Comparison of ENCODE assay signal across 11 mouse cellular contexts in the genomic region with DNA sequence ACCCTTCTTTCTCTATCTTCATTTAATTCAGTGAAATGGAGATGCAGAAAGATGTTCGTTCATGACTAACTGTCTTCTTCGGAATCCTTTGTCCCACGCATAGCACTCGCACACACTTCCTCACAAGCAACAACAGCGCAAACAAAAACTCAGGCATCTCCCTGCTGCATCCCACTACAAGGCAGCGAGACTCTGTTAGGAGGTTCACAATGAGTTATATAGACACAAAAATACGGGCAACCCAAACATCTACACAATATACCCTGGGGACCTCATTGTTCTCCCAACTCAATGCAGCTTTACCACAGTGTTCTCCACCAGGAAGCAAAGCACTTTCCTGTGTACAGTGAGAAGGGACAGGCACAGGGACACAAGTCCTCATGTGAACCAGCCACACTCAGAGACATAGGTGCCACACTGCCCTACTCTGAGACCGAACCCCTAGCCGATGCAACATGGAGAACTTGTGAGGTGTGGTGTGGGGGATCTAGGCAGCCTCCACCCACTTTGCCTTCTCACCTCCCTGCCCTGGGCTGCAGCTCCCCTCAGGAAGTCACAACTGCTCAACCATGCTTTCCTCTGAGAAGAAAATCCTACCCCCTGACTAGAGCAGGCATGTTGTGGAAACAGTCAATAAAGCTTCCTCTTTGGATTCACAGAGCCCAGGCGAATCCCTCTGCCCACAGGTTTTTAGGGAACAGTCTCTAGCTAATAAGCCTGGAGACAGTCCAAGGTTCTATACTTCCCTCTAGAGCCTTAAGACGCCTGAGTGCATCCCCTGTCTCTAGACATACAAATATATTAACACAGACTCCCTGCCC. TPM values are rescaled to one million over a fixed set of nuclear protein-coding genes. Genes with fewer than 3 reads are reported as not detected.
DNase-seq lines count a peak whose midpoint lies in the region; ATAC-seq and TF ChIP-seq lines count a peak whose summit lies in the region.
"Had no signal": no experiment of that assay in that cellular context is flagged by ENCODE, and none has a peak within 500 bp of the region (broad histone marks: within the 10 kb centered on the region; RNA-seq: fewer than 3 reads in every experiment).

No protein-coding gene starts in this region.

- H3K4me2 ChIP-seq in embryonic facial prominence, embryonic 13.5 days = no peak overlapping the region
- peak overlapping the region; percentile 64 for H3K4me2 ChIP-seq in hindbrain, embryonic 15.5 days
- H3K4me2 ChIP-seq in neural tube, embryonic 12.5 days (replicated peaks) = peak overlapping the region; percentile 57

- 10% methylated on average over 11 of the region's 11 CpGs for WGBS in embryonic facial prominence, embryonic 13.5 days
- WGBS in hindbrain, embryonic 15.5 days = 8% methylated on average over 11 of the region's 11 CpGs
- WGBS in neural tube, embryonic 12.5 days = 8% methylated on average over 11 of the region's 11 CpGs
- 13% methylated on average over 11 of the region's 11 CpGs for WGBS in lung, adult 2 months

- H3K9me3 ChIP-seq in embryonic facial prominence, embryonic 13.5 days = no peaks in the 10 kb centered on the region
- no peaks in the 10 kb centered on the region for H3K9me3 ChIP-seq in hindbrain, embryonic 15.5 days
- no peaks in the 10 kb centered on the region for H3K9me3 ChIP-seq in neural tube, embryonic 12.5 days

- no peak for TF ChIP-seq CTCF in layer of hippocampus, adult 2 months (conservative IDR thresholded peaks at IDR 0.05)
- no peak for TF ChIP-seq CTCF in lung, adult 2 months (IDR thresholded peaks at IDR 0.05; ENCODE audit: insufficient read depth, low read length)

- peak overlapping the region; percentile 95 for H3K27ac ChIP-seq in layer of hippocampus, adult 2 months
- no peak overlapping the region for H3K27ac ChIP-seq in embryonic facial prominence, embryonic 13.5 days
- H3K27ac ChIP-seq in hindbrain, embryonic 15.5 days (replicated peaks) = peak overlapping the region; percentile 70
- no peak overlapping the region for H3K27ac ChIP-seq in neural tube, embryonic 12.5 days

- peak overlapping the region; percentile 65 for H3K4me3 ChIP-seq in layer of hippocampus, adult 2 months
- H3K4me3 ChIP-seq in embryonic facial prominence, embryonic 13.5 days = peak overlapping the region; percentile 25; the same call in 1 of the 2 replicates
- H3K4me3 ChIP-seq in hindbrain, embryonic 15.5 days = peak overlapping the region; percentile 35
- peak overlapping the region; percentile 24 for H3K4me3 ChIP-seq in neural tube, embryonic 12.5 days
- H3K4me3 ChIP-seq in lung, adult 2 months (replicated peaks; ENCODE audit: extremely low read depth, low read depth, low read length) = no peak overlapping the region

- peaks cover 74% of the 10 kb centered on the region for H3K4me1 ChIP-seq in embryonic facial prominence, embryonic 13.5 days
- peaks cover 80% of the 10 kb centered on the region for H3K4me1 ChIP-seq in hindbrain, embryonic 15.5 days (replicated peaks)
- H3K4me1 ChIP-seq in neural tube, embryonic 12.5 days = peaks cover 47% of the 10 kb centered on the region
- H3K4me1 ChIP-seq in lung, adult 2 months (ENCODE audit: control insufficient read depth, insufficient read depth, low read length) = peaks cover 5% of the 10 kb centered on the region; the same call in 1 of the 2 replicates

- H3K27me3 ChIP-seq in embryonic facial prominence, embryonic 13.5 days = peaks cover 92% of the 10 kb centered on the region
- H3K27me3 ChIP-seq in hindbrain, embryonic 15.5 days = peaks cover 84% of the 10 kb centered on the region
- H3K27me3 ChIP-seq in neural tube, embryonic 12.5 days (replicated peaks) = peaks cover 85% of the 10 kb centered on the region

- intact Hi-C loops in heart, postnatal 14 days (cut with DNase I) = no loop called here

- TF ChIP-seq POLR2A in lung, adult 2 months (IDR thresholded peaks at IDR 0.05; ENCODE audit: borderline replicate concordance, extremely low read depth, low read depth, low read length) = no peak

- H3K9ac ChIP-seq in embryonic facial prominence, embryonic 13.5 days = no peak overlapping the region
- peak overlapping the region; percentile 38 for H3K9ac ChIP-seq in hindbrain, embryonic 15.5 days
- peak overlapping the region; percentile 23 for H3K9ac ChIP-seq in neural tube, embryonic 12.5 days

- H3K36me3 ChIP-seq in embryonic facial prominence, embryonic 13.5 days = no peaks in the 10 kb centered on the region
- no peaks in the 10 kb centered on the region for H3K36me3 ChIP-seq in hindbrain, embryonic 15.5 days
- no peaks in the 10 kb centered on the region for H3K36me3 ChIP-seq in neural tube, embryonic 12.5 days

- DNase-seq in layer of hippocampus, adult 2 months (ENCODE audit: low spot score in 2 of 2) = peak in 1 of 2 experiments; percentile 29
- DNase-seq in layer of hippocampus, postnatal 36 days = no peak
- DNase-seq in heart, postnatal 14 days = no peak
- DNase-seq in urinary bladder, postnatal 10 days (ENCODE audit: low spot score) = no peak
- no peak for DNase-seq in lung, adult 2 months
- DNase-seq: kidney, postnatal 25 days; lung, postnatal 14 days had no signal

- ATAC-seq in embryonic facial prominence, embryonic 13.5 days (ENCODE audit: insufficient number of reproducible peaks, insufficient read depth, low FRiP score, low TSS enrichment, low read depth) = no peak
- no peak for ATAC-seq in hindbrain, embryonic 15.5 days (ENCODE audit: low FRiP score, low read depth)
- no peak for ATAC-seq in neural tube, embryonic 12.5 days (ENCODE audit: low FRiP score, low read depth)

RNA-seq across cellular contexts. Expression of a gene that starts 3.6 kb away (rescaled TPM):
- total RNA-seq in layer of hippocampus, adult 2 months (2021) = 10 to 100 TPM; 12.8 to 14.2 TPM
- total RNA-seq in layer of hippocampus, postnatal 36 days (2021) = 10 to 100 TPM; 11.5 to 14.5 TPM
- polyA plus RNA-seq in embryonic facial prominence, embryonic 13.5 days (2015; fragmentation: Nextera tagmentation; extraction: Ambion mirVana) = 75.6 and 79.6 TPM in 2 replicates
- polyA plus RNA-seq in hindbrain, embryonic 15.5 days (2015; fragmentation: Nextera tagmentation; extraction: Ambion mirVana) = 37.1 and 44.2 TPM in 2 replicates
- 48.7 and 51.6 TPM in 2 replicates for polyA plus RNA-seq in neural tube, embryonic 12.5 days (2016; fragmentation: Nextera tagmentation; extraction: Ambion mirVana)
- total RNA-seq in heart, postnatal 14 days (2021) = 10 to 100 TPM; 44.0 to 44.6 TPM
- 62.6 and 74.0 TPM in 2 replicates for polyA plus RNA-seq in lung, adult 2 months (2012; rRNA removed)

RNA-seq across cellular contexts. Expression of a gene that starts 3.6 kb away (rescaled TPM):
- 100 to 1,000 TPM; 134 to 136 TPM for total RNA-seq in layer of hippocampus, adult 2 months (2021)
- total RNA-seq in layer of hippocampus, postnatal 36 days (2021) = 100 to 1,000 TPM; 134 to 145 TPM
- polyA plus RNA-seq in embryonic facial prominence, embryonic 13.5 days (2015; fragmentation: Nextera tagmentation; extraction: Ambion mirVana) = 0.76 and 1.4 TPM in 2 replicates
- polyA plus RNA-seq in hindbrain, embryonic 15.5 days (2015; fragmentation: Nextera tagmentation; extraction: Ambion mirVana) = 20.1 and 27.6 TPM in 2 replicates
- 13.8 and 15.4 TPM in 2 replicates for polyA plus RNA-seq in neural tube, embryonic 12.5 days (2016; fragmentation: Nextera tagmentation; extraction: Ambion mirVana)
- 1 to 10 TPM; 3.0 to 3.3 TPM for total RNA-seq in heart, postnatal 14 days (2021)
- polyA plus RNA-seq in lung, adult 2 months (2012; rRNA removed) = 0.11 and 0.90 TPM in 2 replicates
- total RNA-seq: common myeloid progenitor, adult 5-6 weeks had no signal

RNA-seq across cellular contexts. Expression of a gene that starts 49.1 kb away (rescaled TPM):
- total RNA-seq in layer of hippocampus, adult 2 months (2021) = 10 to 100 TPM; 11.9 to 14.2 TPM
- total RNA-seq in layer of hippocampus, postnatal 36 days (2021) = 10 to 100 TPM; 12.8 to 15.4 TPM
- 14.4 and 15.2 TPM in 2 replicates for polyA plus RNA-seq in embryonic facial prominence, embryonic 13.5 days (2015; fragmentation: Nextera tagmentation; extraction: Ambion mirVana)
- polyA plus RNA-seq in hindbrain, embryonic 15.5 days (2015; fragmentation: Nextera tagmentation; extraction: Ambion mirVana) = 4.3 and 5.2 TPM in 2 replicates
- 5.6 and 8.2 TPM in 2 replicates for polyA plus RNA-seq in neural tube, embryonic 12.5 days (2016; fragmentation: Nextera tagmentation; extraction: Ambion mirVana)
- total RNA-seq in heart, postnatal 14 days (2021) = 10 to 100 TPM; 10.9 to 11.9 TPM
- polyA plus RNA-seq in lung, adult 2 months (2012; rRNA removed) = 24.0 and 29.6 TPM in 2 replicates

RNA-seq across cellular contexts. Expression of a gene that starts 52.5 kb away (rescaled TPM):
- total RNA-seq in layer of hippocampus, adult 2 months (2021) = 10 to 100 TPM; 78.6 to 78.7 TPM
- 10 to 100 TPM; 71.3 to 79.0 TPM for total RNA-seq in layer of hippocampus, postnatal 36 days (2021)
- polyA plus RNA-seq in embryonic facial prominence, embryonic 13.5 days (2015; fragmentation: Nextera tagmentation; extraction: Ambion mirVana) = 43.1 and 45.0 TPM in 2 replicates
- polyA plus RNA-seq in hindbrain, embryonic 15.5 days (2015; fragmentation: Nextera tagmentation; extraction: Ambion mirVana) = 123 and 126 TPM in 2 replicates
- 62.6 and 71.5 TPM in 2 replicates for polyA plus RNA-seq in neural tube, embryonic 12.5 days (2016; fragmentation: Nextera tagmentation; extraction: Ambion mirVana)
- total RNA-seq in heart, postnatal 14 days (2021) = 10 to 100 TPM; 12.7 to 12.9 TPM
- 38.8 and 52.2 TPM in 2 replicates for polyA plus RNA-seq in lung, adult 2 months (2012; rRNA removed)

Comparison
In these comparisons a context has a peak if more than half of its experiments do, and no peak if none do; other contexts are left out.
1. H3K27ac ChIP-seq: peak in layer of hippocampus, adult 2 months (single experiment) and hindbrain, embryonic 15.5 days (single experiment); none in embryonic facial prominence, embryonic 13.5 days (single experiment) and neural tube, embryonic 12.5 days (single experiment).